ENCODE assay signal across 11 mouse cellular contexts in genomic region chr6:99375865-99376264, GRCm38 (mm10).
DNase-seq lines count a peak whose midpoint lies in the region; ATAC-seq and TF ChIP-seq lines count a peak whose summit lies in the region.
"Had no signal": no experiment of that assay in that cellular context is flagged by ENCODE, and none has a peak within 500 bp of the region (broad histone marks: within the 10 kb centered on the region; RNA-seq: fewer than 3 reads in every experiment).

No protein-coding gene starts in this region.

- no peaks in the 10 kb centered on the region for H3K36me3 ChIP-seq in kidney, embryonic 15.5 days
- no peaks in the 10 kb centered on the region for H3K36me3 ChIP-seq in CH12.LX (replicated peaks in 1 of 2; ENCODE audit: control insufficient read depth in 1 of 2, insufficient read depth in 1 of 2, low read length in 1 of 2)
- H3K36me3 ChIP-seq in limb, embryonic 15.5 days: no peaks in the 10 kb centered on the region
- H3K36me3 ChIP-seq: neural tube, embryonic 12.5 days had no signal

- intact Hi-C loops in heart, postnatal 36 days (cut with DNase I): no loop called here

- TF ChIP-seq CTCF in CH12.LX (conservative IDR thresholded peaks at IDR 0.05 in 1 of 2, IDR thresholded peaks at IDR 0.05 in 1 of 2; ENCODE audit: low read depth in 2 of 2, low read length in 2 of 2): no peak

- dilution Hi-C loops in CH12.LX (cut with MboI; ENCODE audit: extremely low pct_ligation_motif_present, extremely low pct_unique_long_range_greater_than_20kb, low sequenced_read_pairs): no loop called here

- H3K9me3 ChIP-seq in kidney, embryonic 15.5 days (replicated peaks): no peaks in the 10 kb centered on the region
- H3K9me3 ChIP-seq in CH12.LX (replicated peaks; ENCODE audit: low read length): no peaks in the 10 kb centered on the region
- H3K9me3 ChIP-seq in limb, embryonic 15.5 days: no peaks in the 10 kb centered on the region
- H3K9me3 ChIP-seq: neural tube, embryonic 12.5 days had no signal

- H3K27me3 ChIP-seq in kidney, embryonic 15.5 days: peaks cover 4% of the 10 kb centered on the region; the same call in 1 of the 2 replicates
- H3K27me3 ChIP-seq in CH12.LX (replicated peaks): no peaks in the 10 kb centered on the region
- H3K27me3 ChIP-seq in limb, embryonic 15.5 days: no peaks in the 10 kb centered on the region
- H3K27me3 ChIP-seq: neural tube, embryonic 12.5 days; Patski had no signal

- in situ Hi-C loops in CH12.LX (cut with MboI; ENCODE audit: low pct_ligation_motif_present, low pct_unique_long_range_greater_than_20kb, low sequenced_read_pairs): no loop called here

- no peak for ATAC-seq in kidney, embryonic 15.5 days (replicated peaks; ENCODE audit: low FRiP score)
- ATAC-seq in limb, embryonic 15.5 days (ENCODE audit: insufficient number of reproducible peaks, low FRiP score, low TSS enrichment, low read depth): no peak
- ATAC-seq: lung, postnatal 0 days; Patski had no signal

- H3K4me2 ChIP-seq in kidney, embryonic 15.5 days: no peak overlapping the region
- no peak overlapping the region for H3K4me2 ChIP-seq in CH12.LX (ENCODE audit: insufficient read depth, low read depth, poor library complexity, severe bottlenecking)
- H3K4me2 ChIP-seq in limb, embryonic 15.5 days: no peak overlapping the region
- H3K4me2 ChIP-seq: neural tube, embryonic 12.5 days had no signal

- H3K27ac ChIP-seq in kidney, embryonic 15.5 days: no peak overlapping the region
- no peak overlapping the region for H3K27ac ChIP-seq in CH12.LX (ENCODE audit: insufficient read depth, low read depth)
- H3K27ac ChIP-seq in limb, embryonic 15.5 days: peak overlapping the region; percentile 48; the same call in 1 of the 2 replicates
- H3K27ac ChIP-seq: neural tube, embryonic 12.5 days had no signal

- H3K4me3 ChIP-seq in kidney, embryonic 15.5 days (replicated peaks): no peak overlapping the region
- no peak overlapping the region for H3K4me3 ChIP-seq in CH12.LX (replicated peaks in 1 of 3; ENCODE audit: low read depth in 2 of 3, low read length in 2 of 3, poor library complexity in 1 of 3)
- no peak overlapping the region for H3K4me3 ChIP-seq in limb, embryonic 15.5 days
- H3K4me3 ChIP-seq: neural tube, embryonic 12.5 days had no signal

- TF ChIP-seq RAD21 in CH12.LX (IDR thresholded peaks at IDR 0.05; ENCODE audit: low read depth, low read length): no peak

- H3K9ac ChIP-seq in kidney, embryonic 15.5 days: no peak overlapping the region
- no peak overlapping the region for H3K9ac ChIP-seq in CH12.LX (ENCODE audit: insufficient read depth, low read depth)
- H3K9ac ChIP-seq in limb, embryonic 15.5 days: no peak overlapping the region
- H3K9ac ChIP-seq: neural tube, embryonic 12.5 days had no signal

- DNase-seq in kidney, postnatal 36 days: peak; percentile 35 to 60
- peak; percentile 65 for DNase-seq in CD4-positive, CD25-positive, alpha-beta regulatory T cell, adult 2 months (ENCODE audit: low read depth, low spot score)
- no peak for DNase-seq in CH12.LX (ENCODE audit: extremely low read depth)
- no peak for DNase-seq in ovary, postnatal 14 days (ENCODE audit: low spot score)
- DNase-seq in adrenal gland, postnatal 36 days: no peak
- no peak for DNase-seq in heart, postnatal 36 days

- 36% methylated on average over 6 of the region's 6 CpGs for WGBS in kidney, embryonic 15.5 days
- 33% methylated on average over 6 of the region's 6 CpGs for WGBS in limb, embryonic 15.5 days

- peaks cover 63% of the 10 kb centered on the region for H3K4me1 ChIP-seq in kidney, embryonic 15.5 days
- H3K4me1 ChIP-seq in CH12.LX (ENCODE audit: control insufficient read depth in 1 of 2, insufficient read depth in 2 of 2): peaks cover 27 to 64% of the 10 kb centered on the region in 2 experiments
- H3K4me1 ChIP-seq in limb, embryonic 15.5 days: peaks cover 51% of the 10 kb centered on the region

- no peak for TF ChIP-seq POLR2A in CH12.LX (IDR thresholded peaks at IDR 0.05; ENCODE audit: low read depth, low read length)

- no peak for TF ChIP-seq EP300 in CH12.LX (IDR thresholded peaks at IDR 0.05; ENCODE audit: low read length)

- no peaks in the 10 kb centered on the region for H3K79me2 ChIP-seq in CH12.LX (replicated peaks; ENCODE audit: control insufficient read depth, extremely low read depth, insufficient read depth, poor library complexity, severe bottlenecking)

TF ChIP-seq in CH12.LX, 34 proteins besides CTCF, POLR2A, EP300 and RAD21:
- TF ChIP-seq BHLHE40 (IDR thresholded peaks at IDR 0.05; ENCODE audit: low read depth, low read length): peak; percentile 58
- TF ChIP-seq ZNF384 (IDR thresholded peaks at IDR 0.05; ENCODE audit: low read depth, low read length): peak; percentile 62
- TF ChIP-seq ZC3H11A (IDR thresholded peaks at IDR 0.05; ENCODE audit: low read depth, low read length): no peak
- no peak for TF ChIP-seq KAT2A (IDR thresholded peaks at IDR 0.05; ENCODE audit: insufficient replicate concordance, low read length)
- TF ChIP-seq IRF4 (IDR thresholded peaks at IDR 0.05; ENCODE audit: low read depth, low read length): no peak
- no peak for TF ChIP-seq USF1 (IDR thresholded peaks at IDR 0.05; ENCODE audit: low read depth, low read length)
- TF ChIP-seq NRF1 (IDR thresholded peaks at IDR 0.05; ENCODE audit: low read depth, low read length): no peak
- TF ChIP-seq MAZ (IDR thresholded peaks at IDR 0.05; ENCODE audit: low read depth, low read length): 0 out of 2 replicates have a peak, but pooled peaks have one; percentile 29

Comparison
In these comparisons a context has a peak if more than half of its experiments do, and no peak if none do; other contexts are left out.
1. DNase-seq: peak in kidney, postnatal 36 days (2 of 2) and CD4-positive, CD25-positive, alpha-beta regulatory T cell, adult 2 months (single experiment); none in CH12.LX (single experiment), ovary, postnatal 14 days (single experiment), adrenal gland, postnatal 36 days (0 of 2) and heart, postnatal 36 days (0 of 2).